In genomic region chr3:85777841-85778240, GRCm38 (mm10) we compare ENCODE assay signal across 21 mouse cellular contexts. TPM values are rescaled to one million over a fixed set of nuclear protein-coding genes. Genes with fewer than 3 reads are reported as not detected.
DNase-seq lines count a peak whose midpoint lies in the region; ATAC-seq lines count a peak whose summit lies in the region.
"Had no signal": no experiment of that assay in that cellular context is flagged by ENCODE, and none has a peak within 500 bp of the region (broad histone marks: within the 10 kb centered on the region; RNA-seq: fewer than 3 reads in every experiment).

No protein-coding gene starts in this region.

- H3K4me2 ChIP-seq in limb, embryonic 12.5 days: no peak overlapping the region
- no peak overlapping the region for H3K4me2 ChIP-seq in limb, embryonic 15.5 days
- H3K4me2 ChIP-seq: embryonic facial prominence, embryonic 12.5 days; forebrain, embryonic 15.5 days; heart, embryonic 13.5 days; hindbrain, embryonic 13.5 days had no signal

- no peak overlapping the region for H3K4me3 ChIP-seq in limb, embryonic 12.5 days (replicated peaks)
- H3K4me3 ChIP-seq in limb, embryonic 10.5 days: no peak overlapping the region
- no peak overlapping the region for H3K4me3 ChIP-seq in limb, embryonic 15.5 days
- H3K4me3 ChIP-seq: embryonic facial prominence, embryonic 12.5 days; forebrain, embryonic 15.5 days; heart, embryonic 13.5 days; hindbrain, embryonic 13.5 days had no signal

- no peaks in the 10 kb centered on the region for H3K27me3 ChIP-seq in limb, embryonic 12.5 days
- H3K27me3 ChIP-seq in limb, embryonic 10.5 days (ENCODE audit: low read depth, poor library complexity, severe bottlenecking): no peaks in the 10 kb centered on the region
- 0 out of 2 replicates have a peak, but pooled peaks cover 4% of the 10 kb centered on the region for H3K27me3 ChIP-seq in limb, embryonic 15.5 days
- H3K27me3 ChIP-seq: embryonic facial prominence, embryonic 12.5 days; forebrain, embryonic 15.5 days; heart, embryonic 13.5 days; hindbrain, embryonic 13.5 days had no signal

- intact Hi-C loops in heart, postnatal 36 days (cut with DNase I): no loop called here

- no peak overlapping the region for H3K9ac ChIP-seq in limb, embryonic 12.5 days (replicated peaks)
- no peak overlapping the region for H3K9ac ChIP-seq in limb, embryonic 15.5 days
- H3K9ac ChIP-seq: embryonic facial prominence, embryonic 12.5 days; forebrain, embryonic 15.5 days; heart, embryonic 13.5 days; hindbrain, embryonic 13.5 days had no signal

- 75% methylated on average over 2 of the region's 2 CpGs for WGBS in limb, embryonic 12.5 days
- WGBS in limb, embryonic 10.5 days: 80% methylated on average over 2 of the region's 2 CpGs
- 62% methylated on average over 2 of the region's 2 CpGs for WGBS in limb, embryonic 15.5 days

- no peaks in the 10 kb centered on the region for H3K36me3 ChIP-seq in limb, embryonic 12.5 days
- H3K36me3 ChIP-seq in limb, embryonic 10.5 days: no peaks in the 10 kb centered on the region
- H3K36me3 ChIP-seq in limb, embryonic 15.5 days: no peaks in the 10 kb centered on the region
- H3K36me3 ChIP-seq: embryonic facial prominence, embryonic 12.5 days; forebrain, embryonic 15.5 days; heart, embryonic 13.5 days; hindbrain, embryonic 13.5 days had no signal

- H3K9me3 ChIP-seq in limb, embryonic 12.5 days: no peaks in the 10 kb centered on the region
- H3K9me3 ChIP-seq in limb, embryonic 10.5 days (replicated peaks): no peaks in the 10 kb centered on the region
- H3K9me3 ChIP-seq in limb, embryonic 15.5 days: no peaks in the 10 kb centered on the region
- H3K9me3 ChIP-seq: embryonic facial prominence, embryonic 12.5 days; forebrain, embryonic 15.5 days; heart, embryonic 13.5 days; hindbrain, embryonic 13.5 days had no signal

- peaks cover 4% of the 10 kb centered on the region for H3K4me1 ChIP-seq in limb, embryonic 12.5 days (replicated peaks)
- H3K4me1 ChIP-seq in limb, embryonic 10.5 days: peaks cover 11% of the 10 kb centered on the region
- H3K4me1 ChIP-seq in limb, embryonic 15.5 days: peaks cover 8% of the 10 kb centered on the region; the same call in 1 of the 2 replicates

- H3K27ac ChIP-seq in limb, embryonic 12.5 days: peak overlapping the region; percentile 64; the same call in 1 of the 2 replicates
- H3K27ac ChIP-seq in limb, embryonic 10.5 days: no peak overlapping the region
- 0 out of 2 replicates have a peak overlapping the region, but pooled peaks have one; percentile 47 for H3K27ac ChIP-seq in limb, embryonic 15.5 days
- H3K27ac ChIP-seq: embryonic facial prominence, embryonic 12.5 days; forebrain, embryonic 15.5 days; heart, embryonic 13.5 days; hindbrain, embryonic 13.5 days; hindbrain, postnatal 0 days had no signal

- DNase-seq in adrenal gland, adult 2 months: peak; percentile 35
- DNase-seq in adrenal gland, postnatal 25 days: no peak
- peak; percentile 90 for DNase-seq in heart, adult 11 months
- no peak for DNase-seq in heart, postnatal 36 days
- no peak for DNase-seq in limb, embryonic 10.5 days (ENCODE audit: low spot score)
- no peak for DNase-seq in thymus, postnatal 25 days
- DNase-seq: B cell, adult 2 months; cerebellum, adult 11-12 months; cerebellum, adult 9-10 months; cerebellum, postnatal 25 days; gastrocnemius, postnatal 36 days had no signal

- no peak for ATAC-seq in limb, embryonic 12.5 days (ENCODE audit: insufficient number of reproducible peaks, insufficient read depth, low FRiP score, low TSS enrichment, low read depth)
- ATAC-seq in limb, embryonic 15.5 days (ENCODE audit: insufficient number of reproducible peaks, low FRiP score, low TSS enrichment, low read depth): no peak
- ATAC-seq: CD4-positive, CD25-positive, alpha-beta regulatory T cell, adult 4 months; forebrain, embryonic 15.5 days; hindbrain, postnatal 0 days had no signal

RNA-seq across cellular contexts. Expression of gene Fam160a1, which starts 39.2 kb away (rescaled TPM):
- total RNA-seq in adrenal gland, adult 2 months (2021): 1 to 10 TPM; 8.9 to 9.3 TPM
- 4.5 TPM in 2 replicates for polyA plus RNA-seq in adrenal gland, adult 2 months (2012; rRNA removed)
- total RNA-seq in adrenal gland, postnatal 25 days (2021): 5.8 and 9.2 TPM in 2 replicates
- total RNA-seq in heart, postnatal 36 days (2021): 10 to 100 TPM; 46.4 to 67.6 TPM
- 2.1 and 2.3 TPM in 2 replicates for polyA plus RNA-seq in limb, embryonic 12.5 days (2016; fragmentation: Nextera tagmentation; extraction: Ambion mirVana)
- 0.51 and 1.5 TPM in 2 replicates for polyA plus RNA-seq in limb, embryonic 10.5 days (2016; fragmentation: Nextera tagmentation; extraction: Ambion mirVana)
- 9.5 and 10.9 TPM in 2 replicates for polyA plus RNA-seq in limb, embryonic 15.5 days (2015; fragmentation: Nextera tagmentation; extraction: Ambion mirVana)
- total RNA-seq: hematopoietic stem cell, adult 5-6 weeks; MEL had no signal

Comparison
In these comparisons a context has a peak if more than half of its experiments do, and no peak if none do; other contexts are left out.
1. DNase-seq: peak in adrenal gland, adult 2 months (single experiment) and heart, adult 11 months (single experiment); none in adrenal gland, postnatal 25 days (single experiment), heart, postnatal 36 days (0 of 2), limb, embryonic 10.5 days (single experiment) and thymus, postnatal 25 days (single experiment).